Mouse (Mus musculus) spleen, adult 2 months (tissue): Measurements from ENCODE around the gene Atp6v0e.

Source experiments
- CTCF ChIP-seq: fragments of 200-500 bp; IDR thresholded peaks from 2 replicates; pipeline ENCODE4 v1.5.1; 2011; ENCODE audit warnings: mild to moderate bottlenecking, inconsistent platforms; ENCODE audit not compliant: insufficient read depth, insufficient read length, insufficient replicate concordance; ENCODE audit errors: extremely low read depth
- POLR2A ChIP-seq: fragments of 200-500 bp; IDR thresholded peaks from 2 replicates; pipeline ENCODE4 v1.6.1; 2011; ENCODE audit warnings: low read depth, low read length, inconsistent platforms

DNA sequence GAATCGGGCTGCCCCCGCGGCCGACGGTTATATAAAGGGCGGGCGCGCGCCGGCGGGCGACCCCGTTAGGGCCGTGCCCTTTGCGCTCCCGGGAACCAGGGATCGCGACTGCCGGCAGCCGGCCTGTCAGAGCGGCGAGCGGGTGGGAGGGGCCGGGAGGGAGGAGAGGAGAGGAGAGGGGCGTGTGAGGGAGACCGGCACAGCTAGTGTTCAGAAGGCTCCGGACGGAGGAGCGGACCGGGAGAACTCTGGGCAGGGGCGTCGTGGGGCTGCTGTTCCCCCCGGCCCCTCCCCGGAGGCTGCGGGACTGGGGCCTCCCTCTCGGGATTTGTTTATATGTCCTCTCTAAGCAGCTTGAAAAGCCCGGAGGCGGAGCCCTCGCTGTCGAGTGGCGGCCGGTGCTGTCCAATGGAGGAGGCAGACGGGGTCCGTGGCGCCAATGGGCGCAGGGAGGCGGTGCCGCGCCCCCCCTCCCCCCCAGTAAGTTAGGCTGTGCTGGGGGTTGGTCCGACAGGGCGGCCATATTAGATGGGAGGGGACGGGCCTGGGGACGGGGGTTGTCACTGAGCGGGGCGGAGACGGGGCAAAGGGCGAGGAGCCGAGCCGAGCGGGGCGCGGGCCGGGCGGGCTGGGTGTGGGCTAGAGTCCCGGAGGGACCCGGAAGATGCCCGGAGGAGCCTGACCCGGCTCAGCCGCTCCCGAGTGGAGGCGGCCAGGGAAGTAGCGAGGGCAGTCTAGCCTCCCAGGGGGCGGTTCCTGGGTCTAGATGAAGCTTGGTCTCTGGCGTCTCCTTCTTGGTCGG lies 53.1 kb downstream of the Atp6v0e start:
- no peak for TF ChIP-seq CTCF
- TF ChIP-seq POLR2A = no peak; the same call in 1 of the 2 replicates
